Mouse (Mus musculus): Measurements from ENCODE around the gene Gm8720.
"Not testable (repeated sequence)": the region's sequence is repeated elsewhere in the genome, so short reads cannot be mapped to it uniquely, and the experiment has no call there.

The Gm8720 gene

GRCm38 (mm10) chr7:23067356-23067755, at the start of gene Gm8720:
Gm8720 (minus strand) TSS chr7:23067456.
- not testable (repeated sequence) for DNase-seq

GRCm38 (mm10) chr7:23055240-23055639, 12.0 kb downstream of the Gm8720 start, which contains the start of gene Vmn1r163:
Vmn1r163 (plus strand) TSS chr7:23055540.
- not testable (repeated sequence) for DNase-seq

GRCm38 (mm10) chr7:23019823-23020222, 47.4 kb downstream of the Gm8720 start, which contains the start of gene Gm4216:
Gm4216 (minus strand) TSS chr7:23019923.
- DNase-seq = not testable (repeated sequence)
